Mouse (Mus musculus) mesoderm, embryonic 11.5 days (tissue): ENCODE measurements around the gene Pou5f1.
"Not testable (repeated sequence)": the region's sequence is repeated elsewhere in the genome, so short reads cannot be mapped to it uniquely, and the experiment has no call there.

Source experiments
- DNase-seq: peaks from one replicate; pipeline ENCODE4 v3.0.0-alpha.2; 2012; ENCODE audit warnings: low read depth, low spot score

Pou5f1 gene

GRCm38 (mm10) chr17:35505776-35506175 lies at the start of gene Pou5f1:
Gene Pou5f1, plus strand, starts transcription at chr17:35506018.
- DNase-seq, result no peak

DNA sequence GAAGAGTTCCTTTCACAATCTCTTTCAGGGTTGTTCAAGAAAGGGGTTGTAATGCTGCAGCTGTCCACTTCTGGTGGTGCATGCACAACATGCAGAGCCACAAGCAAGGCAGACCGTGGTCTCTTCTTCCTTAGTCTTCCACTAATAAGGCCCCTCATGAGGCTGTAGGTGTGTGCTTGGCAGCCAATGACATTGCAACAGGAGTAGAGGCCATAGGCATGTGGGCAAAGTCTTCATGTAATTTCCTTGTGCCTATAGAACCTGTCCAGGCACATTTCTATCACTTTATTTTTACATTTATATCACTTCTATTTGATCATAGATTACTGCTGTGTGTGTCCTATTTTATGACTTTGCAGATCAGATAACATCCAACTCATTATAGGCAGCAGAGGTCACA lies 47.6 kb upstream of the Pou5f1 start:
- DNase-seq, result not testable (repeated sequence)

DNA sequence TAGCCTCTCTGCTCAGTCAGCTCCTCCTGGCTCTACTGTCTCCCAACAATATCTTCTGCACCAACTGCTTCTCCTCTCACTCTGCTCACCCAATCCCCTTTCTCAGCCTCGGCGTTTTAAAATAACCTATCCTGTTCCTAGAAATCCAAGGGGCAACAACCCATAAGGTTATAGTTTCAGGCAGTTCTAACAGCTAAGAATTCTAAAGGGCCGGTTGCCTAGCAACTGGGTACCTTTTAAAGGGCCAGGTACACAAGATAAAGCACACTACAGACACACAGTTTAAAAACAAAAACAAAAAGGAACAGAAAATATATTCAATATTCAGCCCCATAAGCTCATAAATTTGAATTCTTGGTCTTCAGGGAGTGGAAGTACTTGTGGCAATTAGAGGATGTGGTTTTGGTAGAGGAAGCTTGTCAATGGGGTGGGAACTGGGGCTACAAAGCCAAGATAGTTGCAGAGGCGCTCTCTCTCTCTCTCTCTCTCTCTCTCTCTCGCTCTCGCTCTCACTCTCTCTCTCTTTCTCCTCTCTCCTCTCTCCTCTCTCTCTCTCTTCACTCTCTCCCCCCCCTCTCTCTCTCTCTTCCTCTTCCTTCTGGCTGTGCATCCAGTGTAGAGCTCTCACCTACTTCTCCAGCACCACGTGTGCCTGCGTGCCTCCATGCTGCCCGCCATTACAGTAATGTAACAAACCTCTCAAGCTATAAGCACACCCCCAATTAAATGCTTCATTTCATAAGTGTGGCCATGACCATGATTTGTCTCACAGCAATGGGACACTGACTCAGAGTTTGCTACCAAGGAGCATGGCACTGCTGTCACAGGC lies 45.1 kb upstream of the Pou5f1 start:
- DNase-seq, result not testable (repeated sequence)

DNA sequence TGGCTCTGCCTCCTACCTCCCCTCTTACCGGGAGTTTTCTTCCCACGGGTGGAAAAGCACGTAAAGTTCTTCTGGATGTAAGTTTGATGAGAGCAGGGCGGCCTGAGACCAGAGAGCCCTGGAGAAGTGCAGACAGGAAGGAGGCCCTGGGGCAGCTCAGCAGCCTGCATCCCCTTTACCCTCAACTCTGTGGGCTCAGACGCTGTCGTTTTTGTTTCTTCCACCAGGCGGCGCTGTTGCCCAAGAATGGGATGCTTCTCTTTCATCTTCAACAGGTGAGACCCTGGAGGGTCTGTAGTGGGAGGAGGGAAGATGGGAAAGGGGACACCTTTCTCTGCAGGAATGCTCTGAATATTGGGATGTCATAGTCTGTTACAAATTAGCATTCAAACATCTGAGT lies 40.2 kb upstream of the Pou5f1 start:
- DNase-seq, result not testable (repeated sequence)

- DNase-seq, result not testable (repeated sequence)
Measured at GRCm38 (mm10) chr17:35468936-35469335, 36.9 kb upstream of the Pou5f1 start.

DNA sequence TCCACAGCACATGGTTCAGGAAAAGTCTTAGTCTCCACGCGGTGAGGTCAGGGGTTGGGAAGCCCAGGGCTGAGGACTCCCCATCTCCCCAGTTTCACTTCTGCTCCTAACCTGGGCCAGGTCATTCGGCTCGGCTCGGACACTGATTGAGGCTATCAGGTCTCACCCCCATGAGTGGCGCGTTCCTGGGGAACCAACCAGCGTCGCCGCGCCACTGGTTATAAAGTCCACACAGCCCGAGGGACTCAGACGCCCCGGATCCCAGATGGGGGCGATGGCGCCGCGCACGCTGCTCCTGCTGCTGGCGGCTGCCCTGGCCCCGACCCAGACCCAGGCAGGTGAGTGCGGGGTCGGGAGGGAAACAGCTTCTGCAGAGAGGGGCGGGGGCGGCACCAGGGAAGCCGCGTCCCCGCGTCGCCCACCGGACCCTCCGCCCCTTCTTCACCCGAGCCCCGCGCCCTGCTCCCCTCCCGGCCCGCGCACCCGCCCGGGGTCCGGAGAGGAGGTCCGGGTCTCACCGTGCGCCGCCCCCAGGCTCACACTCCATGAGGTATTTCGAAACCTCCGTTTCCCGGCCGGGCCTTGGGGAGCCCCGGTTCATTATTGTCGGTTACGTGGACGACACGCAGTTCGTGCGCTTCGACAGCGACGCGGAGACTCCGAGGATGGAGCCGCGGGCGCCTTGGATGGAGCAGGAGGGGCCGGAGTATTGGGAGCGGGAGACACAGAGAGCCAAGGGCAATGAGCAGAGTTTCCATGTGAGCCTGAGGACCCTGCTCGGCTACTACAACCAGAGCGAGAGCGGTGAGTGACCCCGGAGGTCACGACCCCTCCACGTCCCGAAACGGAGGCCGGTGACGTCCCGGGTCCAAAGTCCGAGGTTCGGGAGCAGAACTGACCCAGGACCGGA lies 35.7 kb upstream of the Pou5f1 start, which contains the start of gene H2-Q10:
H2-Q10 (plus strand) TSS at position 248 of the 910 bp plus-strand sequence.
- peak; percentile 29 for DNase-seq

GRCm38 (mm10) chr17:35484066-35484465 lies 21.8 kb upstream of the Pou5f1 start:
- DNase-seq, result peak; percentile 66

- no peak for DNase-seq
Measured at GRCm38 (mm10) chr17:35485702-35486101, 20.1 kb upstream of the Pou5f1 start.

DNA sequence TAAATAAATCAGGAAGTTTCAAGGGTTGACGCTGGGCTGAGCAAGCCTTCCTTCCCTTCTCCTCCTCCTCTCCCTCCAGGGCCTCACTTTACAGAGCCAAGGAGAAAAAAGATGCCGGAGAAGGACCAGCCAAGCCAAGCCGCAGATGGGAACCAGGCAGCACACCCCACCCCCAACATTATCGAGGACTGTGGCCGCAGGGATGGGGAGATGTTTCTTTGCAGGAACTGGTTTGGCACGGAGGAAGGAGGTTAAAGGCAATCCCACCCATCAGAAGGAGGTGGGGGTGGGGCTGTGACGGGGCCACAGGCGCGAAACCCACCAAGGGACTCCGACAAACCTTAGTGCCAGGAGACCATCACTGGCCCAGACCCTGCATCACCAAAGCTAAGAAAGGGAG lies 19.1 kb upstream of the Pou5f1 start:
- no peak for DNase-seq

DNA sequence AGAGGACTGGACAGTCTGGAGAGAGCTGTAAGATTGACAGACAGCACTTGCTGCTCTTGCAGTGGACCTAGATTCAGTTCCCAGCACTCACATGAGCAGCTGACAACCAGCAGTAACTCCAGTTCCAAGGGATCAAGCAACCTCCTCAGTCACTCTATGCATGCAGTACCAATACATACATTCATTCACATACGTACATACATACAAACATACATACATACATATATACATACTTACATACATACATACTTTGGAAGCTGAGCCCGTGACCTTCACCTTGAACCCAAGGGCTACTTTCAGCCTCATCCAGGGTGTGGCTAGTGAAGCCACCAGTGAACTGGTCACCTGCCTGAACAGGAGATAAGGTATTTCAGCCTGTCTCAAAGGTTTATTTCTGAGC lies 17.8 kb upstream of the Pou5f1 start:
- no peak for DNase-seq

- DNase-seq, result no peak
Measured at GRCm38 (mm10) chr17:35490320-35490719, 15.5 kb upstream of the Pou5f1 start.

DNA sequence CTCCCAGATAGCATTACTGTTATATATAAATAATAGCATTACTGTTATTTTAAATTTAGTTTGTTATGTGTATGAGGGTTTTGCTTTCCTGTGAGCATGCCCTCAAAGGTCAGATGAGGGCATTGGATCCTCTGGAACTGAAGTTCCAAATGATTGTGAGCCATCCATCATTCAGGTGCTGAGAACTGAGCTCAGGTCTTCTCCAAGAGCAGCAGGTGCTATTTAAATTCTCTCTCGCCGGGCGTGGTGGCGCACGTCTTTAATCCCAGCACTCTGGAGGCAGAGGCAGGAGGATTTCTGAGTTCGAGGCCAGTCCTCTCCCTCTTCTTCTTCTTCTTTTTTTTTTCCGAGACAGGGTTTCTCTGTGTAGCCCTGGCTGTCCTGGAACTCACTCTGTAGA lies 8.7 kb upstream of the Pou5f1 start:
- DNase-seq, result no peak

DNA sequence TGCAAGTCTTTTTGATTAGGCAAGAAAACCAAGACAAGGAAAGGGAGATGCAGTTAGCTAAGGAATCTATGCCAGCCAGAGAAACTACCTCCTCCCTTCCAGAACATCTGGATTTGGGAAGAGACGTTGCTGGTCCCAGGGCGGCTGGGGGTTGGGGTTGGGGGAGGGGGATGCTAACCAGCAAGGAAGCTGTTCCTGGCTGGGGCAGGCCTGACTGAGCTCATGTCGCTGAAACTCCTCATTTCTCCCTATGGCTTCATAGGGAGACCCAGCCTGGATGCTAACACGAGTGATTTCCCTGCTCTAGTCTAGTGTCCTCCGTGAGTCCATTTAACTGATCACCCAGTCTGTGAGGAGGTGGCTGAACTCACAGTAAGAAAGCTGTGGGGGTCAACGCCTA lies 3.6 kb upstream of the Pou5f1 start:
- DNase-seq, result no peak

GRCm38 (mm10) chr17:35502762-35503161 lies 3.1 kb upstream of the Pou5f1 start:
- DNase-seq, result no peak

DNA sequence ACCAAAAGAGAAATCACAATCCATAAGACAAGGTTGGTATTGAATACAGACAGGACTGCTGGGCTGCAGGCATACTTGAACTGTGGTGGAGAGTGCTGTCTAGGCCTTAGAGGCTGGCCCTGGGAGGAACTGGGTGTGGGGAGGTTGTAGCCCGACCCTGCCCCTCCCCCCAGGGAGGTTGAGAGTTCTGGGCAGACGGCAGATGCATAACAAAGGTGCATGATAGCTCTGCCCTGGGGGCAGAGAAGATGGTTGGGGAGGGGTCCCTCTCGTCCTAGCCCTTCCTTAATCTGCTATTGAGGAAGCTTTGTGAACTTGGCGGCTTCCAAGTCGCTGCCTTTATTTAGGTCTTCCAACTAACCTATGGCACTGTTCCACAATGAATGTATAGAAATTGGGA lies 2.0 kb upstream of the Pou5f1 start:
- no peak for DNase-seq

DNA sequence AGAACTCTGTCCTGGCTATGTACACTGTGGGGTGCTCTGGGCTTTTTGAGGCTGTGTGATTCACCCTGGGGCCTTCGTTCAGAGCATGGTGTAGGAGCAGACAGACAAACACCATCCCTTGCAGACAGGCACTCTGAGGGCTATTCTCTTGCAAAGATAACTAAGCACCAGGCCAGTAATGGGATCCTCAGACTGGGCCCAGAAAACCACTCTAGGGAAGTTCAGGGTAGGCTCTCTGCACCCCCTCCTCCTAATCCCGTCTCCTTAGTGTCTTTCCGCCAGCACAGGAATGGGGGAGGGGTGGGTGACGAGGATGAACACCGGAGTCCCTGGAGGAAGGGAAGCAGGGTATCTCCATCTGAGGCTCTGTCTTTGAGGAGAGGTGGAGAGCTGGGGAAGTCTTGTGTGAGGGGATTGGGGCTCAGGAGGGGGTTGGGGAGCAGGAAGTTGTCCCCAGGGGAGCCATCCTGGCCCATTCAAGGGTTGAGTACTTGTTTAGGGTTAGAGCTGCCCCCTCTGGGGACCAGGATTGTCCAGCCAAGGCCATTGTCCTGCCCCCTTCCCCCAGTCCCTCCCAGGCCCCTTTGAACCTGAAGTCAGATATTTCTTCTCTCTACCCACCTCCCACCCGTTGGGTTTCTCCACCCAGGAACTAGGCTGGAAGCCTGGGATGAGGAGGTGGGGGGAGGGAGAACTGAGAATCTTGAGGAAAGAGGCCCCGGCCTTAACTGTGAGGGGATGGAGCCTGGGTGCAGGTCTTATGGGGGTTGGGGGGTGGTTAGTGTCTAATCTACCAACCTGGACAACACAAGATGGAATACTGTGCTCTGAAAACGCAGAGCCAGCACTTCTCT lies 963 bp upstream of the Pou5f1 start:
- no peak for DNase-seq

- DNase-seq, result no peak
Measured at GRCm38 (mm10) chr17:35506881-35507280, 1.1 kb downstream of the Pou5f1 start.

- no peak for DNase-seq
Measured at GRCm38 (mm10) chr17:35507556-35508260, 1.9 kb downstream of the Pou5f1 start.

- DNase-seq, result not testable (repeated sequence)
Measured at GRCm38 (mm10) chr17:35508279-35508678, 2.5 kb downstream of the Pou5f1 start.

- no peak for DNase-seq
Measured at GRCm38 (mm10) chr17:35509284-35509683, 3.5 kb downstream of the Pou5f1 start.
